Mouse (Mus musculus) MEL (cell line): ENCODE results near the gene Rhobtb3. TPM values are rescaled to one million over a fixed set of nuclear protein-coding genes. Genes with fewer than 3 reads are reported as not detected.

ENCODE experiments used
- DNase-seq: peaks from one replicate; pipeline ENCODE4 v3.0.0; 2011; ENCODE audit warnings: low read depth, low spot score
- H3K27ac ChIP-seq: 2 replicates; pipeline ENCODE4 v1.5.1; 2012; ENCODE audit warnings: low read depth, mild to moderate bottlenecking, control low read depth, low read length, moderate library complexity; ENCODE audit not compliant: control insufficient read depth
- H3K27me3 ChIP-seq, 2 experiments: fragments of 150-350 bp in 1 of 2; sonication (generic) in 1 of 2; 2 replicates each; pipeline ENCODE4 v1.6.1; 2012; ENCODE audit warnings: low read length in 2 of 2, mild to moderate bottlenecking in 2 of 2, improper control_type of control experiment in 1 of 2, moderate library complexity in 1 of 2; ENCODE audit not compliant: insufficient read depth in 2 of 2, control insufficient read depth in 1 of 2
- H3K36me3 ChIP-seq, 2 experiments: 2 replicates each; pipeline ENCODE4 v1.6.1; 2012 to 2014; ENCODE audit warnings: low read length in 2 of 2, improper control_type of control experiment in 1 of 2, inconsistent platforms in 1 of 2, mild to moderate bottlenecking in 1 of 2; ENCODE audit not compliant: insufficient read depth in 2 of 2, control insufficient read depth in 1 of 2
- H3K4me1 ChIP-seq, 2 experiments: fragments of 150-350 bp in 1 of 2; sonication (generic) in 1 of 2; 2 replicates each; pipeline ENCODE4 v1.6.1; 2012; ENCODE audit warnings: low read length in 2 of 2, improper control_type of control experiment in 1 of 2, mild to moderate bottlenecking in 1 of 2; ENCODE audit not compliant: insufficient read depth in 2 of 2, control insufficient read depth in 1 of 2
- H3K4me3 ChIP-seq, 2 experiments: fragments of 150-350 bp in 1 of 2; sonication (generic) in 1 of 2; 2 replicates each; pipeline ENCODE4 v1.5.1; 2012; ENCODE audit warnings: low read depth in 2 of 2, low read length in 2 of 2, mild to moderate bottlenecking in 2 of 2, moderate library complexity in 2 of 2, control low read depth in 1 of 2, improper control_type of control experiment in 1 of 2; ENCODE audit not compliant: control insufficient read depth in 1 of 2, insufficient read depth in 1 of 2
- H3K79me2 ChIP-seq: 2 replicates; pipeline ENCODE4 v1.6.1; 2012; ENCODE audit warnings: mild to moderate bottlenecking, low read length, moderate library complexity; ENCODE audit not compliant: control insufficient read depth, poor library complexity, insufficient read depth
- H3K9ac ChIP-seq: 2 replicates; pipeline ENCODE4 v1.6.1; 2012; ENCODE audit warnings: low read depth, mild to moderate bottlenecking, control low read depth, low read length, moderate library complexity; ENCODE audit not compliant: control insufficient read depth, poor library complexity, severe bottlenecking
- H3K9me3 ChIP-seq: fragments of 150-350 bp; sonication (generic); replicated peaks from 2 replicates; pipeline ENCODE4 v1.6.1; 2012; ENCODE audit warnings: mild to moderate bottlenecking, low read length, improper control_type of control experiment, moderate library complexity; ENCODE audit not compliant: insufficient read depth
- BHLHE40 ChIP-seq: IDR thresholded peaks from 2 replicates; pipeline ENCODE4 v1.6.1; 2012; ENCODE audit warnings: low read depth, mild to moderate bottlenecking, inconsistent platforms, low read length, improper control_type of control experiment, borderline replicate concordance
- CHD1 ChIP-seq: IDR thresholded peaks from 2 replicates; pipeline ENCODE4 v1.6.1; 2012; ENCODE audit warnings: low read depth, mild to moderate bottlenecking, inconsistent platforms, low read length, improper control_type of control experiment
- CHD2 ChIP-seq: IDR thresholded peaks from 2 replicates; pipeline ENCODE4 v1.6.1; 2011; ENCODE audit warnings: low read length, improper control_type of control experiment
- CTCF ChIP-seq, 3 experiments: IDR thresholded peaks in 2 of 3; conservative IDR thresholded peaks in 1 of 3; 2 replicates each; pipeline ENCODE4 v1.5.1; 2011 to 2012; ENCODE audit warnings: low read length in 3 of 3, low read depth in 2 of 3, mild to moderate bottlenecking in 2 of 3, improper control_type of control experiment in 1 of 3, inconsistent platforms in 1 of 3, mixed read lengths in 1 of 3, moderate library complexity in 1 of 3; ENCODE audit not compliant: control insufficient read depth in 1 of 3, insufficient read depth in 1 of 3, poor library complexity in 1 of 3, severe bottlenecking in 1 of 3
- E2F4 ChIP-seq: IDR thresholded peaks from 2 replicates; pipeline ENCODE4 v1.6.1; 2011; ENCODE audit warnings: low read depth, low read length, improper control_type of control experiment, borderline replicate concordance
- ELF1 ChIP-seq: IDR thresholded peaks from 2 replicates; pipeline ENCODE4 v1.6.1; 2014; ENCODE audit warnings: low read depth, mild to moderate bottlenecking, inconsistent platforms, low read length, improper control_type of control experiment, moderate library complexity
- EP300 ChIP-seq, 2 experiments: IDR thresholded peaks; 2 replicates each; pipeline ENCODE4 v1.6.1; 2011; ENCODE audit warnings: improper control_type of control experiment in 2 of 2, low read length in 2 of 2, low read depth in 1 of 2, mild to moderate bottlenecking in 1 of 2
- ETS1 ChIP-seq: IDR thresholded peaks from 2 replicates; pipeline ENCODE4 v1.6.1; 2012; ENCODE audit warnings: low read depth, mild to moderate bottlenecking, inconsistent platforms, low read length, improper control_type of control experiment, moderate library complexity
- GABPA ChIP-seq: IDR thresholded peaks from 2 replicates; pipeline ENCODE4 v1.6.1; 2012; ENCODE audit warnings: low read depth, mild to moderate bottlenecking, inconsistent platforms, low read length, improper control_type of control experiment, moderate library complexity
- HCFC1 ChIP-seq: IDR thresholded peaks from 2 replicates; pipeline ENCODE4 v1.6.1; 2012; ENCODE audit warnings: low read depth, mild to moderate bottlenecking, inconsistent platforms, low read length, improper control_type of control experiment, moderate library complexity
- JUND ChIP-seq: IDR thresholded peaks from 2 replicates; pipeline ENCODE4 v1.6.1; 2011; ENCODE audit warnings: low read depth, mild to moderate bottlenecking, improper control_type of control experiment, low read length
- MAFK ChIP-seq: IDR thresholded peaks from 2 replicates; pipeline ENCODE4 v1.6.1; 2011; ENCODE audit warnings: low read depth, mild to moderate bottlenecking, low read length, improper control_type of control experiment, borderline replicate concordance
- MAX ChIP-seq: IDR thresholded peaks from 2 replicates; pipeline ENCODE4 v1.6.1; 2011; ENCODE audit warnings: low read length, improper control_type of control experiment
- MEF2A ChIP-seq: IDR thresholded peaks from 2 replicates; pipeline ENCODE4 v1.6.1; 2014; ENCODE audit warnings: low read depth, mild to moderate bottlenecking, inconsistent platforms, low read length, improper control_type of control experiment; ENCODE audit not compliant: poor library complexity, insufficient replicate concordance, severe bottlenecking; ENCODE audit errors: extremely low read depth
- MXI1 ChIP-seq: IDR thresholded peaks from 2 replicates; pipeline ENCODE4 v1.6.1; 2011; ENCODE audit warnings: mild to moderate bottlenecking, low read depth, low read length, improper control_type of control experiment
- MYB ChIP-seq: IDR thresholded peaks from 2 replicates; pipeline ENCODE4 v1.6.1; 2011; ENCODE audit warnings: mild to moderate bottlenecking, low read depth, low read length, improper control_type of control experiment
- MYC ChIP-seq: IDR thresholded peaks from 2 replicates; pipeline ENCODE4 v1.6.1; 2011; ENCODE audit warnings: low read depth, mild to moderate bottlenecking, low read length, improper control_type of control experiment, moderate library complexity
- NRF1 ChIP-seq: IDR thresholded peaks from 2 replicates; pipeline ENCODE4 v1.6.1; 2014; ENCODE audit warnings: low read depth, mild to moderate bottlenecking, inconsistent platforms, low read length, improper control_type of control experiment, moderate library complexity; ENCODE audit not compliant: poor library complexity, insufficient read depth, severe bottlenecking
- POLR2A ChIP-seq, 2 experiments: IDR thresholded peaks; 2 replicates each; pipeline ENCODE4 v1.6.1; 2011 to 2012; ENCODE audit warnings: low read length in 2 of 2, mild to moderate bottlenecking in 2 of 2, control low read depth in 1 of 2, improper control_type of control experiment in 1 of 2, low read depth in 1 of 2, moderate library complexity in 1 of 2; ENCODE audit not compliant: control insufficient read depth in 1 of 2, insufficient read depth in 1 of 2, poor library complexity in 1 of 2
- POLR2AphosphoS2 ChIP-seq: IDR thresholded peaks from 2 replicates; pipeline ENCODE4 v1.6.1; 2011; ENCODE audit warnings: low read length, improper control_type of control experiment
- RCOR1 ChIP-seq: IDR thresholded peaks from 2 replicates; pipeline ENCODE4 v1.6.1; 2012; ENCODE audit warnings: low read depth, mild to moderate bottlenecking, inconsistent platforms, low read length, improper control_type of control experiment
- SIN3A ChIP-seq: IDR thresholded peaks from 2 replicates; pipeline ENCODE4 v1.6.1; 2012; ENCODE audit warnings: low read length, improper control_type of control experiment, inconsistent platforms
- SMC3 ChIP-seq: IDR thresholded peaks from 2 replicates; pipeline ENCODE4 v1.6.1; 2011; ENCODE audit warnings: low read depth, low read length, improper control_type of control experiment
- TAL1 ChIP-seq: IDR thresholded peaks from 2 replicates; pipeline ENCODE4 v1.6.1; 2012; ENCODE audit warnings: mild to moderate bottlenecking, inconsistent platforms, low read length, moderate library complexity, mixed read lengths
- TBP ChIP-seq: IDR thresholded peaks from 2 replicates; pipeline ENCODE4 v1.8.0; 2011; ENCODE audit warnings: low read depth, low read length, improper control_type of control experiment
- TCF12 ChIP-seq: IDR thresholded peaks from 2 replicates; pipeline ENCODE4 v1.6.1; 2014; ENCODE audit warnings: low read depth, mild to moderate bottlenecking, inconsistent platforms, low read length, improper control_type of control experiment, moderate library complexity
- UBTF ChIP-seq: IDR thresholded peaks from 2 replicates; pipeline ENCODE4 v1.6.1; 2012; ENCODE audit warnings: low read depth, mild to moderate bottlenecking, inconsistent platforms, low read length, improper control_type of control experiment, moderate library complexity, borderline replicate concordance; ENCODE audit not compliant: insufficient read depth
- USF2 ChIP-seq, 2 experiments: IDR thresholded peaks; 2 replicates each; pipeline ENCODE4 v1.6.1; 2011 to 2012; ENCODE audit warnings: improper control_type of control experiment in 2 of 2, low read length in 2 of 2, borderline replicate concordance in 1 of 2, inconsistent platforms in 1 of 2, low read depth in 1 of 2, mild to moderate bottlenecking in 1 of 2; ENCODE audit not compliant: insufficient read depth in 1 of 2
- ZC3H11A ChIP-seq: IDR thresholded peaks from 2 replicates; pipeline ENCODE4 v1.6.1; 2012; ENCODE audit warnings: low read depth, mild to moderate bottlenecking, inconsistent platforms, low read length, improper control_type of control experiment
- polyA plus RNA-seq, 2 experiments: library from polyadenylated mRNA; stranded (reverse) in 1 of 2; unstranded in 1 of 2; fragments of >175 nt in 1 of 2; fragments of >200 nt in 1 of 2; gene quantifications; 2 replicates each; pipeline versions ENCODE4 v1.2.1 to v1.2.4; 2012; ENCODE audit warnings: low replicate concordance in 2 of 2, low read depth in 1 of 2; ENCODE audit not compliant: insufficient read length in 2 of 2, insufficient read depth in 1 of 2, missing spikeins in 1 of 2
- total RNA-seq: library from RNA; depleted of rRNA; stranded (reverse); fragments of 300-350 nt; gene quantifications from 2 replicates; pipeline ENCODE4 v1.2.3, GENCODE M21; 2012

The Rhobtb3 gene
- total and polyA plus RNA-seq, 3 experiments: not detected

DNA sequence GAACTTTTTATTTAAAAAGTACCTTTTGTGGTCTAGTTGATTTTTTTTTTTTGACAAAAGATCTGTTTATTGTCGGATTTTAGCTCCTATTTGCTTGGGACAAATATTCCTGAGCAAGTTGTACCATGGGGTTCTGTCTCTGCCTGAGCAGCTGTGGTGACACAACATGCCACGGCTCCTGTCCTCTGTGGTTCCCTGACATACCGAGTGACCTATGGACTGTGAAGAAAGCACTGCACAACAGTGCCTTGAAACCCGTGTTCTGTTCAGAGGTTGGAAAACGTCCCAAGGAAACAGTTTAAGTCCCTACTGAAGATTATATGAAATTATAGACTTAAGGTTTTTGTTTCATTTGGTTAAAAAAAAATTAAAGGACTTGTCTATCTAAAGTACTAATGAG lies 36.6 kb downstream of the Rhobtb3 start:
- no peak for DNase-seq
- Histone ChIP-seq H3K9me3 (no peaks in the 10 kb centered on the region), H3K4me1 (no peaks in the 10 kb centered on the region), H3K79me2 (no peaks in the 10 kb centered on the region), H3K36me3 (no peaks in the 10 kb centered on the region), H3K9ac (no peak overlapping the region), H3K4me3 (no peak overlapping the region), H3K27me3 (no peaks in the 10 kb centered on the region; a peak in 1 of 4 replicates), H3K27ac (no peak overlapping the region)
- no peak for TF ChIP-seq USF2 (IDR thresholded peaks at IDR 0.05; ENCODE audit: borderline replicate concordance in 1 of 2, insufficient read depth in 1 of 2, low read depth in 1 of 2, low read length in 2 of 2)
- TF ChIP-seq TAL1: no peak
- no peak for TF ChIP-seq POLR2A (IDR thresholded peaks at IDR 0.05; ENCODE audit: control insufficient read depth in 1 of 2, insufficient read depth in 1 of 2, low read depth in 1 of 2, low read length in 2 of 2, poor library complexity in 1 of 2)
- no peak for TF ChIP-seq MAFK
- no peak for TF ChIP-seq NRF1
- TF ChIP-seq SIN3A: no peak
- no peak for TF ChIP-seq ELF1
- TF ChIP-seq JUND: no peak
- TF ChIP-seq BHLHE40: no peak
- TF ChIP-seq EP300 (IDR thresholded peaks at IDR 0.05; ENCODE audit: low read depth in 1 of 2, low read length in 2 of 2): no peak
- no peak for TF ChIP-seq MYB
- TF ChIP-seq CHD2: no peak
- no peak for TF ChIP-seq POLR2AphosphoS2
- no peak for TF ChIP-seq ETS1
- TF ChIP-seq CTCF (IDR thresholded peaks at IDR 0.05 in 2 of 3, conservative IDR thresholded peaks at IDR 0.05 in 1 of 3; ENCODE audit: control insufficient read depth in 1 of 3, insufficient read depth in 1 of 3, low read depth in 2 of 3, low read length in 3 of 3, poor library complexity in 1 of 3, severe bottlenecking in 1 of 3): no peak
- TF ChIP-seq ZC3H11A: no peak

DNA sequence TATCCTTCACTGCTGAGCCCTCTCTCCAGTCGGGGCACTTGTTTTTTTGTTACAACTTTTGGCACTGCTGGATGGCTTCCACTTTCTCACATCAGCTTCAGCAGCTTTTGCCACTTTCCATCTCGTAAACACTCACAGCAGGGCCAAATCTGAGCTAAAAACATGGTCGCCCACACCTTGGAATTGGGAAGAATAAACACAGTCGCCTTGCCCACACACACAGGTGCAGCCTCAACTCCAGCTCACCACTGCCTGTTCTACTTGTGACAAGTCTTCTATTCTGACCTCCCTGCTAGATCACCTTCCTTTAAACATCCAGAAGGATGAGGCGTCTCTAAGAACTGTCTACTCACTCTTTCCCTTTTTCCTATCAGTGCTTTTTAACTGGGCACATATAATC lies 39.1 kb downstream of the Rhobtb3 start:
- Histone ChIP-seq H3K79me2 (no peaks in the 10 kb centered on the region), H3K4me1 (no peaks in the 10 kb centered on the region), H3K9me3 (no peaks in the 10 kb centered on the region), H3K36me3 (no peaks in the 10 kb centered on the region), H3K27me3 (no peaks in the 10 kb centered on the region; a peak in 1 of 4 replicates)
- DNase-seq: no peak
- TF ChIP-seq RCOR1 (no peak), EP300 (IDR thresholded peaks at IDR 0.05; ENCODE audit: low read depth in 1 of 2, low read length in 2 of 2) (no peak), MYC (no peak), E2F4 (no peak), TCF12 (no peak), SMC3 (no peak), HCFC1 (no peak), MEF2A (no peak), GABPA (no peak), NRF1 (no peak), MAX (no peak), CHD1 (no peak), ELF1 (no peak), SIN3A (no peak), TBP (no peak), UBTF (no peak), MXI1 (no peak), JUND (no peak)
- TF ChIP-seq, all 39 proteins: peak for 0
- no peak overlapping the region for H3K9ac ChIP-seq
- no peak overlapping the region for H3K4me3 ChIP-seq
- H3K27ac ChIP-seq: no peak overlapping the region
